Mouse (Mus musculus) MEL (cell line): ENCODE results near the gene Col4a3.

Experiments
- CHD1 ChIP-seq: IDR thresholded peaks from 2 replicates; pipeline ENCODE4 v1.6.1; 2012; ENCODE audit warnings: low read depth, mild to moderate bottlenecking, inconsistent platforms, low read length, improper control_type of control experiment
- CTCF ChIP-seq, 3 experiments: IDR thresholded peaks in 2 of 3; conservative IDR thresholded peaks in 1 of 3; 2 replicates each; pipeline ENCODE4 v1.5.1; 2011 to 2012; ENCODE audit warnings: low read length in 3 of 3, low read depth in 2 of 3, mild to moderate bottlenecking in 2 of 3, improper control_type of control experiment in 1 of 3, inconsistent platforms in 1 of 3, mixed read lengths in 1 of 3, moderate library complexity in 1 of 3; ENCODE audit not compliant: control insufficient read depth in 1 of 3, insufficient read depth in 1 of 3, poor library complexity in 1 of 3, severe bottlenecking in 1 of 3
- JUND ChIP-seq: IDR thresholded peaks from 2 replicates; pipeline ENCODE4 v1.6.1; 2011; ENCODE audit warnings: low read depth, mild to moderate bottlenecking, improper control_type of control experiment, low read length
- MAX ChIP-seq: IDR thresholded peaks from 2 replicates; pipeline ENCODE4 v1.6.1; 2011; ENCODE audit warnings: low read length, improper control_type of control experiment
- MYC ChIP-seq: IDR thresholded peaks from 2 replicates; pipeline ENCODE4 v1.6.1; 2011; ENCODE audit warnings: low read depth, mild to moderate bottlenecking, low read length, improper control_type of control experiment, moderate library complexity
- POLR2AphosphoS2 ChIP-seq: IDR thresholded peaks from 2 replicates; pipeline ENCODE4 v1.6.1; 2011; ENCODE audit warnings: low read length, improper control_type of control experiment
- SIN3A ChIP-seq: IDR thresholded peaks from 2 replicates; pipeline ENCODE4 v1.6.1; 2012; ENCODE audit warnings: low read length, improper control_type of control experiment, inconsistent platforms
- SMC3 ChIP-seq: IDR thresholded peaks from 2 replicates; pipeline ENCODE4 v1.6.1; 2011; ENCODE audit warnings: low read depth, low read length, improper control_type of control experiment
- USF1 ChIP-seq: IDR thresholded peaks from 2 replicates; pipeline ENCODE4 v1.6.1; 2014; ENCODE audit warnings: low read depth, mild to moderate bottlenecking, inconsistent platforms, low read length, improper control_type of control experiment, moderate library complexity

DNA sequence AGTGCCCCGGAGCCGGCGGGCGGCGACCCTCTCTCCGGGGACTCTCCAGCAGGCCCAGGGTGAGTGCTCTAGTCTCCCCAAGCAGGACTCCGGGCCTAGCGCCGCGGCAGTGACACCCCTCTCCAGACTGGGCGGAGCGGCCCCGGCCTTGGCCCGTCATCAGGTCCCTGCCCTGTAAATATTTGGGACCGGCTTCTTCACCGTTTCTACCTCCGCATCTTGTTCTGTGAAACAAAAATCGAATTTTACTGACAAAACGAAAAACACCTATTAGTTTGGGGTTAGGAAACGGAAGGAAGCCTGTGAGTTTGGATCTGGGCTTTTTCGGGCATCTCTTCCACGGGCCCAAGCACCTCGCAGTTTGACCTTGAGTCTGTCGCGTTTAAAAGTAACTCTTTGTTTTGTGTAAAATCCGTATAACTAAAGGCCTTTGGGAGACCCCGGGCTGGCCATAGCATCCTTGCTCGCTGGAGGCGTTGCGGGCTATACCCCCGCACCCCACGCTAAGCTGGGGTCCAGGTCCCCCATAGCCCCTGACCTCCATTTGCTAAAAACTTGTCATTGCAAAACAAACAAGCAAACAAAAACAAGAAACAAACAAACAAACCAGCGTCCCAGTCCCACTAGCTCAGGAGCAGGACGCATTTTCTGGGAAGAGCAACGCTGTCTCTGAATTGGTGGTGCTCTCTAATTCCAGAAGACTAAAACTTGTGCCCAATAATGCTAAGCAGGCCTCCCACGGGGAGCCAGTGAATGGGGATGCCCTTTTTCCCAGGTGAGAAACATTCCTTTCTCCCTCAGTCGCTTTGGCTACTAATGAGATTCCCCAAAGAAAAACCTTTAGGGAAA, 138.5 kb downstream of the Col4a3 start:
- TF ChIP-seq POLR2AphosphoS2 (no peak), CHD1 (no peak), SMC3 (no peak), CTCF (IDR thresholded peaks at IDR 0.05 in 2 of 3, conservative IDR thresholded peaks at IDR 0.05 in 1 of 3; ENCODE audit: control insufficient read depth in 1 of 3, insufficient read depth in 1 of 3, low read depth in 2 of 3, low read length in 3 of 3, poor library complexity in 1 of 3, severe bottlenecking in 1 of 3) (no peak), SIN3A (no peak; the same call in none of the 2 replicates), JUND (no peak), MYC (no peak), MAX (no peak), USF1 (0 out of 2 replicates have a peak, but pooled peaks have one; percentile 12)
